Mouse (Mus musculus) hindbrain, postnatal 0 days (tissue): ENCODE data around the gene Cab39l. TPM values are rescaled to one million over a fixed set of nuclear protein-coding genes. Genes with fewer than 3 reads are reported as not detected.

Experiments
- ATAC-seq: fragments of 200-750 bp; cut with Nextera tagmentation; 2 replicates; pipeline ENCODE4 v1.8.0; 2017; ENCODE audit warnings: mild to moderate bottlenecking, moderate TSS enrichment, moderate library complexity
- DNase-seq: peaks from one replicate; pipeline ENCODE4 v3.0.0-alpha.2; 2015; ENCODE audit warnings: low spot score
- H3K27ac ChIP-seq: fragments of 300-500 bp; sonication (generic); 2 replicates; pipeline ENCODE4 v1.5.1; 2014; ENCODE audit warnings: mild to moderate bottlenecking
- H3K27me3 ChIP-seq: fragments of 300-500 bp; sonication (generic); 2 replicates; pipeline ENCODE4 v1.6.1; 2014; ENCODE audit warnings: low read length, mixed read lengths; ENCODE audit not compliant: insufficient read depth
- H3K36me3 ChIP-seq: fragments of 300-500 bp; sonication (generic); 2 replicates; pipeline ENCODE4 v1.6.1; 2014; ENCODE audit warnings: low read length, mixed read lengths; ENCODE audit not compliant: insufficient read depth
- H3K4me1 ChIP-seq: fragments of 300-500 bp; sonication (generic); 2 replicates; pipeline ENCODE4 v1.6.1; 2014; ENCODE audit warnings: antibody characterized with exemption, low read length, mixed read lengths; ENCODE audit not compliant: insufficient read depth
- H3K4me2 ChIP-seq: fragments of 300-500 bp; sonication (generic); 2 replicates; pipeline ENCODE4 v1.6.1; 2014; ENCODE audit warnings: low read depth, mild to moderate bottlenecking, low read length, moderate library complexity, mixed read lengths
- H3K4me3 ChIP-seq: fragments of 300-500 bp; sonication (generic); 2 replicates; pipeline ENCODE4 v1.5.1; 2014; ENCODE audit warnings: low read length
- H3K9ac ChIP-seq: fragments of 300-500 bp; sonication (generic); replicated peaks from 2 replicates; pipeline ENCODE4 v1.6.1; 2014; ENCODE audit warnings: mild to moderate bottlenecking, low read length, moderate library complexity, mixed read lengths
- H3K9me3 ChIP-seq: fragments of 300-500 bp; sonication (generic); 2 replicates; pipeline ENCODE4 v1.6.1; 2016; ENCODE audit warnings: low read length, mixed read lengths
- CTCF ChIP-seq: IDR thresholded peaks from 2 replicates; pipeline ENCODE4 v1.5.1; 2016; ENCODE audit warnings: antibody characterized with exemption, control low read depth, low read depth
- WGBS: fragments of 180-500 bp; shearing (Covaris S2); extraction: QIAGEN DNeasy Blood & Tissue Kit; methylation state at CpG from one replicate; pipeline ENCODE4 v1.1.7; 2014; 5-methylcytosine and 5-hydroxymethylcytosine counted together
- polyA plus RNA-seq: library from polyadenylated mRNA; unstranded; fragments of >200 nt; fragmentation: Nextera tagmentation; extraction: Ambion mirVana; gene quantifications from 2 replicates; pipeline ENCODE4 v1.2.1, GENCODE M21; 2015
- total RNA-seq: library from RNA; depleted of rRNA; stranded (reverse); fragments of >200 nt; gene quantifications from 2 replicates; pipeline ENCODE4 v1.2.3, GENCODE M21; 2014

Cab39l gene
- total and polyA plus RNA-seq, 2 experiments from 2014 or later = 22.1 to 32.4 TPM

DNA sequence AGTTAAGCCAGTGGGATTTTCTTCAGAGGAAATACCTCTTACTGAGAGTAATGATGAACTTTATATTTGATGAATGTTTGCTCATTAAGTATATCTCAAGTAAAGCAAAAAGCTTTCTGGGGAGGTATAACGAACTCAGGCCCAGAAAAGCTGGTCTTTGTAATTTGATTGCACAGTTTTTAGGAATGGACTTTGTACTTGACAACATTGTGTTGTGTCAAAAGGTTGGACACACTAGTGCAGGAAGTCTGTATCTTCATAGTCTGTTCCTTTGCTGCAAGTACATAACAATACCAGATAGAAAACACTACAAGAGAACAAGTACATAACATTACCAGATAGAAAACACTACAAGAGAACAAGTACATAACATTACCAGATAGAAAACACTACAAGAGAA is 4.6 kb downstream of the Cab39l start:
- no peaks in the 10 kb centered on the region for H3K27me3 ChIP-seq
- no peak overlapping the region for H3K4me3 ChIP-seq
- no peak overlapping the region for H3K9ac ChIP-seq
- no peak overlapping the region for H3K4me2 ChIP-seq
- H3K27ac ChIP-seq = no peak overlapping the region
- no peak for TF ChIP-seq CTCF
- 93% methylated on average over 1 of the region's 1 CpGs for WGBS
- H3K9me3 ChIP-seq = no peaks in the 10 kb centered on the region
- no peaks in the 10 kb centered on the region for H3K4me1 ChIP-seq
- H3K36me3 ChIP-seq = no peaks in the 10 kb centered on the region
- ATAC-seq = no peak
- no peak for DNase-seq

DNA sequence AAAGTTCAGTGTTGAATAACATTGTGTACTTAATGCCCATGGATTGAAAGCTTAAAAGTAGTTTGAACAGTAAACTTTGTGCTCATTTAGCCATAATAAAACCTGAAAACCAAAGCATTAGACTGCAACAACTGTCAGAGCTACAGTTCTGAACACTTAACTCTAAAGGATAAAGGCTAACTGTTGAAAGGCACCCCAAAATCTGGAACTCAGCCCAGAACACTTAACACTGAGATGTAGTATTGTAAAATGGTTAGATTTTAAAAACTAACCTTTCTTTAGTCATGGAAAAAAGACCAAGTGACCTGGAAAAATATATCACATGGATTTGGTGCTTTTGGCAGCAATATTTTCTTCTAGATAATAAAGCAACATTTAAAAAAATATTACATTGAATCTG is 7.2 kb downstream of the Cab39l start:
- DNase-seq = no peak

DNA sequence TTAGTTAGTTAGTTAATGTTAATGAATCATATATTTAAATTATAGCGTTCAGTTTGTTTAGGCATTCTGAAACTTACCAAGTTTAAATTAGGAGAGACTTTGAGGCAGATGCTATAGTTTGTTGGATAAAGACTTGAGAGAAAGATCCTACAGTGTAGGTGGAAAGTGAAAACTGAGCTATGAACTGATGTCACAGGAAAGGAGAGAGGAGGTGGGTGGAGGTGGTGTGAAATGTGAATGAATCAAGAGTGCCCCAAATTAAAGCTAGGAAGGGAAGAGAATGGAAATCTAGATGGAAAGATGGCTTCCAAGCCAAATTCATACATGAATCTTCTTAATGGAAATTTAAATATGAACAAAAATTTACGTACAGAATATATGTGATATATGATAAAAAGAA is 25.7 kb downstream of the Cab39l start:
- no peak overlapping the region for H3K4me2 ChIP-seq
- DNase-seq = no peak
- TF ChIP-seq CTCF = no peak
- no peak overlapping the region for H3K27ac ChIP-seq
- no peaks in the 10 kb centered on the region for H3K9me3 ChIP-seq
- no peak overlapping the region for H3K9ac ChIP-seq
- no peaks in the 10 kb centered on the region for H3K36me3 ChIP-seq
- no peaks in the 10 kb centered on the region for H3K4me1 ChIP-seq
- H3K27me3 ChIP-seq = no peaks in the 10 kb centered on the region
- no peak overlapping the region for H3K4me3 ChIP-seq
- no peak for ATAC-seq
- 97% methylated on average over 2 of the region's 2 CpGs for WGBS

More for the DNA sequence above, 7.2 kb downstream of the Cab39l start:
- ATAC-seq = no peak
- Histone ChIP-seq H3K4me2 (no peak overlapping the region), H3K4me1 (no peaks in the 10 kb centered on the region), H3K4me3 (no peak overlapping the region), H3K27ac (no peak overlapping the region), H3K9ac (no peak overlapping the region), H3K36me3 (no peaks in the 10 kb centered on the region), H3K27me3 (no peaks in the 10 kb centered on the region), H3K9me3 (no peaks in the 10 kb centered on the region)
- no peak for TF ChIP-seq CTCF

DNA sequence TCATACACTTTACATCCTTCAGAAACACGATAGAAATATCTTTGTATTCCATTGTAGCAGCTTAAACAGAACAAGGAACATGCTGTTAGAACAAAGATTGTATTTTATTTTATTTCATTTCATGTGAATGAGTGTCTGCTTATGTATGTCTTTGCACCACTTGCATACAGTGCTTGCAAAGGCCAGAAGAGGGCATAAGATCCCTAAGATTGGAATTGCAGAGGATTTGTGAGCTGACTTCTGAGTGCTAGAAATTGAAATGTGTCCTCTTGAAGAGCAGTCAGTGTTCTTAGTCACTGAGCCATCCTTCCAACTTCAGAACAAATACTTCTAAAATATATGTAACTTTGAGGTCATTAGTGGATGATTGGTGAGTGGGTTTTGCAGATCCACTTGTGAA is 27.0 kb downstream of the Cab39l start:
- DNase-seq (peak; percentile 30), ATAC-seq (no peak)
- TF ChIP-seq CTCF = peak; percentile 63
- Histone ChIP-seq H3K27me3 (no peaks in the 10 kb centered on the region), H3K9ac (no peak overlapping the region), H3K36me3 (no peaks in the 10 kb centered on the region), H3K4me3 (no peak overlapping the region), H3K4me2 (no peak overlapping the region), H3K4me1 (no peaks in the 10 kb centered on the region), H3K27ac (no peak overlapping the region), H3K9me3 (no peaks in the 10 kb centered on the region)
- 63% methylated on average over 1 of the region's 1 CpGs for WGBS

DNA sequence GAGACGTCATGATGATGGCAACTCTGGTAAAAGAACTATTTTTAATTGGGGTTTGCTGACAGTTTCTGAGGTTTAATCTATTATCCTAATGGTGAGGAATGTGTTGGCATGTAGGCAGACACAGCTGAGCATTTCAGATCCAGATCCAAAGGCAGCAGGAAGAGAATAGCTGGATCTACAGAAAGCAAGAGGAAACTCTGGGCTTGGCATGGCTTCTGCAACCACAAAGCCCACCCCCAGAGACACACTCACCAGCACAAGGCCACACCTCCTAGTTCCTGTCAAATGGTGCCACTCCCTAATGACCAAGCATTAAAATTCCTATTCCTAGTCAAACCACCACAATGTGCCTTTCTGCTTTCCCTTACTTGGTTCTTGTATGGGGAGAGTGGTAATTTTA is 30.0 kb downstream of the Cab39l start:
- TF ChIP-seq CTCF = no peak
- Histone ChIP-seq H3K4me2 (no peak overlapping the region), H3K4me3 (no peak overlapping the region), H3K36me3 (no peaks in the 10 kb centered on the region), H3K9me3 (no peaks in the 10 kb centered on the region), H3K27me3 (no peaks in the 10 kb centered on the region), H3K9ac (no peak overlapping the region), H3K4me1 (no peaks in the 10 kb centered on the region), H3K27ac (no peak overlapping the region)
- WGBS = 82% methylated on average over 1 of the region's 1 CpGs
- no peak for DNase-seq
- no peak for ATAC-seq

- H3K4me2 ChIP-seq = peak overlapping the region; percentile 7; the same call in 1 of the 2 replicates
- no peak overlapping the region for H3K9ac ChIP-seq
- no peaks in the 10 kb centered on the region for H3K36me3 ChIP-seq
- 55% methylated on average over 6 of the region's 6 CpGs for WGBS
- no peak overlapping the region for H3K4me3 ChIP-seq
- peak overlapping the region; percentile 36; the same call in 1 of the 2 replicates for H3K27ac ChIP-seq
- H3K27me3 ChIP-seq = no peaks in the 10 kb centered on the region
- TF ChIP-seq CTCF = no peak
- ATAC-seq (no peak), DNase-seq (peak; percentile 7)
- H3K4me1 ChIP-seq = no peaks in the 10 kb centered on the region
- no peaks in the 10 kb centered on the region for H3K9me3 ChIP-seq
These were observed 37.9 kb downstream of the Cab39l start for GRCm38 (mm10) chr14:59478699-59479098.

GRCm38 (mm10) chr14:59485247-59485810 is 44.6 kb downstream of the Cab39l start:
- Histone ChIP-seq H3K36me3 (no peaks in the 10 kb centered on the region), H3K4me1 (no peaks in the 10 kb centered on the region), H3K4me2 (no peak overlapping the region), H3K27ac (no peak overlapping the region), H3K9ac (no peak overlapping the region), H3K4me3 (no peak overlapping the region), H3K9me3 (no peaks in the 10 kb centered on the region), H3K27me3 (no peaks in the 10 kb centered on the region)
- DNase-seq (no peak), ATAC-seq (no peak)
- WGBS = 96% methylated on average over 4 of the region's 4 CpGs
- no peak for TF ChIP-seq CTCF
